Comparison of ENCODE assay signal across 8 mouse cellular contexts in the genomic region with DNA sequence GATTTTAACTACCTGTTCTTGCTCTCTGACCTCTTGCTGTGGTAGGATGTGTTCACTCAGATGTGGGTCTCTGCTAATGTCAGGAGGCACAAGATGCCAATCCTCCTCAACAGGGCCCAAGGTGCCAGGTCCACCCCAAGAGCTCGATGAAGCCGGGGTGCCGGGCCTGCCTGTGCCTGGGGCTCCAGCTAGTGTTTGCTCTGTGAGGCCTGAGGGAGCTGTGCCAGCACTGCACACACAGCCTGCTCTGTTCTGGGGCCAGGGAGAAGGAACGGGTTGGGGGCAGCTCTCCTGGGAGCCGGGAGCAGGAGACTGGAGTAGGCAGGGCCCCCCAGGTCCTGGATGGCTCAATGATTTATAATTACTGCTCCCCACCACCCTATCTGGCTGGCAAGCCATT. TPM values are rescaled to one million over a fixed set of nuclear protein-coding genes. Genes with fewer than 3 reads are reported as not detected.
A peak's percentile ranks its signal among the peaks of the same experiment; 100 is the strongest.
DNase-seq lines count a peak whose midpoint lies in the region; ATAC-seq lines count a peak whose summit lies in the region.

No protein-coding gene starts in this region.

- H3K4me1 ChIP-seq in kidney, embryonic 14.5 days (ENCODE audit: control insufficient read depth, insufficient read depth, low read length), result peaks cover 26% of the 10 kb centered on the region
- peaks cover 14% of the 10 kb centered on the region for H3K4me1 ChIP-seq in forebrain, embryonic 11.5 days (replicated peaks; ENCODE audit: control insufficient read depth, insufficient read depth, low read length)
- peaks cover 40% of the 10 kb centered on the region for H3K4me1 ChIP-seq in limb, embryonic 15.5 days
- peaks cover 15% of the 10 kb centered on the region for H3K4me1 ChIP-seq in stomach, embryonic 14.5 days (ENCODE audit: control insufficient read depth, insufficient read depth, low read length)

- H3K9me3 ChIP-seq in kidney, embryonic 14.5 days (ENCODE audit: control insufficient read depth, low read length), result no peaks in the 10 kb centered on the region
- no peaks in the 10 kb centered on the region for H3K9me3 ChIP-seq in forebrain, embryonic 11.5 days (ENCODE audit: control insufficient read depth, low read length)
- H3K9me3 ChIP-seq in limb, embryonic 15.5 days, result no peaks in the 10 kb centered on the region
- no peaks in the 10 kb centered on the region for H3K9me3 ChIP-seq in stomach, embryonic 14.5 days (ENCODE audit: control insufficient read depth, low read depth, low read length)

- H3K4me3 ChIP-seq in kidney, embryonic 14.5 days (ENCODE audit: low read length), result peak overlapping the region; percentile 76
- peak overlapping the region; percentile 55 for H3K4me3 ChIP-seq in forebrain, embryonic 11.5 days (ENCODE audit: low read depth, low read length)
- peak overlapping the region; percentile 78 for H3K4me3 ChIP-seq in limb, embryonic 15.5 days
- peak overlapping the region; percentile 67 for H3K4me3 ChIP-seq in stomach, embryonic 14.5 days (ENCODE audit: low read depth, low read length)

- ATAC-seq in kidney, embryonic 14.5 days (ENCODE audit: low FRiP score, low TSS enrichment), result no peak
- no peak for ATAC-seq in forebrain, embryonic 11.5 days (replicated peaks; ENCODE audit: low FRiP score)
- no peak for ATAC-seq in limb, embryonic 15.5 days (ENCODE audit: insufficient number of reproducible peaks, low FRiP score, low TSS enrichment, low read depth)
- no peak; the same call in 1 of the 2 replicates for ATAC-seq in stomach, embryonic 14.5 days (ENCODE audit: insufficient number of reproducible peaks, insufficient read depth, low FRiP score, low read depth)
- ATAC-seq in erythroid progenitor cell, adult 5-6 weeks (replicated peaks; ENCODE audit: low FRiP score, poor library complexity, severe bottlenecking), result no peak

- WGBS in kidney, embryonic 14.5 days, result 71% methylated on average over 5 of the region's 5 CpGs
- WGBS in forebrain, embryonic 11.5 days, result 79% methylated on average over 5 of the region's 5 CpGs
- 40% methylated on average over 5 of the region's 5 CpGs for WGBS in limb, embryonic 15.5 days
- WGBS in stomach, embryonic 14.5 days, result 47% methylated on average over 5 of the region's 5 CpGs

- DNase-seq in kidney, adult 11 months, result no peak
- peak; percentile 71 for DNase-seq in cerebellum, adult 9-10 months
- DNase-seq in forebrain, embryonic 11.5 days (ENCODE audit: low spot score), result peak; percentile 62
- DNase-seq in ovary, postnatal 14 days (ENCODE audit: low spot score), result no peak

- peak overlapping the region; percentile 63 for H3K9ac ChIP-seq in kidney, embryonic 14.5 days (ENCODE audit: low read depth, low read length)
- H3K9ac ChIP-seq in forebrain, embryonic 11.5 days (ENCODE audit: low read length), result 0 out of 2 replicates have a peak overlapping the region, but pooled peaks have one; percentile 75
- H3K9ac ChIP-seq in limb, embryonic 15.5 days, result peak overlapping the region; percentile 61
- H3K9ac ChIP-seq in stomach, embryonic 14.5 days (replicated peaks; ENCODE audit: low read depth, low read length), result peak overlapping the region; percentile 41

- peak overlapping the region; percentile 53; the same call in 1 of the 2 replicates for H3K27ac ChIP-seq in kidney, embryonic 14.5 days (ENCODE audit: low read depth, low read length)
- no peak overlapping the region for H3K27ac ChIP-seq in forebrain, embryonic 11.5 days (ENCODE audit: low read depth, low read length)
- H3K27ac ChIP-seq in limb, embryonic 15.5 days, result peak overlapping the region; percentile 90
- peak overlapping the region; percentile 81 for H3K27ac ChIP-seq in stomach, embryonic 14.5 days (ENCODE audit: low read length)

- H3K4me2 ChIP-seq in kidney, embryonic 14.5 days (replicated peaks; ENCODE audit: low read depth, low read length), result peak overlapping the region; percentile 93
- H3K4me2 ChIP-seq in forebrain, embryonic 11.5 days (ENCODE audit: low read depth, low read length, severe bottlenecking), result peak overlapping the region; percentile 97
- H3K4me2 ChIP-seq in limb, embryonic 15.5 days, result peak overlapping the region; percentile 87
- H3K4me2 ChIP-seq in stomach, embryonic 14.5 days (replicated peaks; ENCODE audit: low read depth, low read length), result peak overlapping the region; percentile 69

- H3K27me3 ChIP-seq in kidney, embryonic 14.5 days (ENCODE audit: control insufficient read depth, insufficient read depth, low read length), result peaks cover 16% of the 10 kb centered on the region
- peaks cover 7% of the 10 kb centered on the region for H3K27me3 ChIP-seq in forebrain, embryonic 11.5 days (ENCODE audit: control insufficient read depth, insufficient read depth, low read length)
- H3K27me3 ChIP-seq in limb, embryonic 15.5 days, result peaks cover 23% of the 10 kb centered on the region
- no peaks in the 10 kb centered on the region; the same call in 1 of the 2 replicates for H3K27me3 ChIP-seq in stomach, embryonic 14.5 days (ENCODE audit: control insufficient read depth, insufficient read depth, low read length)

- peaks cover 20% of the 10 kb centered on the region for H3K36me3 ChIP-seq in kidney, embryonic 14.5 days (ENCODE audit: control insufficient read depth, insufficient read depth, low read length)
- H3K36me3 ChIP-seq in forebrain, embryonic 11.5 days (ENCODE audit: control insufficient read depth, insufficient read depth, low read length), result no peaks in the 10 kb centered on the region
- H3K36me3 ChIP-seq in limb, embryonic 15.5 days, result peaks cover 26% of the 10 kb centered on the region
- H3K36me3 ChIP-seq in stomach, embryonic 14.5 days (ENCODE audit: control insufficient read depth, insufficient read depth, low read length), result peaks cover 20% of the 10 kb centered on the region

RNA-seq across cellular contexts. Expression of a gene that starts 2.3 kb away (rescaled TPM):
- 24.3 and 32.8 TPM in 2 replicates for polyA plus RNA-seq in kidney, embryonic 14.5 days (2014; fragmentation: Nextera tagmentation; extraction: Ambion mirVana)
- 28.9 and 34.8 TPM in 2 replicates for polyA plus RNA-seq in forebrain, embryonic 11.5 days (2014; fragmentation: Nextera tagmentation; extraction: Ambion mirVana)
- polyA plus RNA-seq in limb, embryonic 15.5 days (2015; fragmentation: Nextera tagmentation; extraction: Ambion mirVana), result 58.1 and 93.7 TPM in 2 replicates
- 40.9 and 44.4 TPM in 2 replicates for polyA plus RNA-seq in stomach, embryonic 14.5 days (2014; fragmentation: Nextera tagmentation; extraction: Ambion mirVana)
- total RNA-seq in erythroid progenitor cell, adult 5-6 weeks (2015; ENCODE audit: low replicate concordance), result not detected in 2 replicates
- total RNA-seq in erythroid progenitor cell, adult 5-6 weeks (2017; ENCODE audit: low replicate concordance), result not detected in 2 replicates

RNA-seq across cellular contexts. Expression of a gene that starts 6.7 kb away (rescaled TPM):
- polyA plus RNA-seq in kidney, embryonic 14.5 days (2014; fragmentation: Nextera tagmentation; extraction: Ambion mirVana), result 58.6 and 81.6 TPM in 2 replicates
- polyA plus RNA-seq in forebrain, embryonic 11.5 days (2014; fragmentation: Nextera tagmentation; extraction: Ambion mirVana), result 84.0 and 89.1 TPM in 2 replicates
- 82.9 and 83.1 TPM in 2 replicates for polyA plus RNA-seq in limb, embryonic 15.5 days (2015; fragmentation: Nextera tagmentation; extraction: Ambion mirVana)
- polyA plus RNA-seq in stomach, embryonic 14.5 days (2014; fragmentation: Nextera tagmentation; extraction: Ambion mirVana), result 65.1 and 75.7 TPM in 2 replicates
- 27.2 and 31.7 TPM in 2 replicates for total RNA-seq in erythroid progenitor cell, adult 5-6 weeks (2015; ENCODE audit: low replicate concordance)
- 19.1 and 44.0 TPM in 2 replicates for total RNA-seq in erythroid progenitor cell, adult 5-6 weeks (2017; ENCODE audit: low replicate concordance)

RNA-seq across cellular contexts. Expression of a gene that starts 21.3 kb away (rescaled TPM):
- 14.8 and 15.0 TPM in 2 replicates for polyA plus RNA-seq in kidney, embryonic 14.5 days (2014; fragmentation: Nextera tagmentation; extraction: Ambion mirVana)
- 9.9 and 10.8 TPM in 2 replicates for polyA plus RNA-seq in forebrain, embryonic 11.5 days (2014; fragmentation: Nextera tagmentation; extraction: Ambion mirVana)
- 20.0 and 22.1 TPM in 2 replicates for polyA plus RNA-seq in limb, embryonic 15.5 days (2015; fragmentation: Nextera tagmentation; extraction: Ambion mirVana)
- polyA plus RNA-seq in stomach, embryonic 14.5 days (2014; fragmentation: Nextera tagmentation; extraction: Ambion mirVana), result 19.9 and 22.7 TPM in 2 replicates
- 9.0 and 9.6 TPM in 2 replicates for total RNA-seq in erythroid progenitor cell, adult 5-6 weeks (2015; ENCODE audit: low replicate concordance)
- total RNA-seq in erythroid progenitor cell, adult 5-6 weeks (2017; ENCODE audit: low replicate concordance), result 4.6 and 7.6 TPM in 2 replicates

RNA-seq across cellular contexts. Expression of a gene that starts 55.4 kb away (rescaled TPM):
- polyA plus RNA-seq in kidney, embryonic 14.5 days (2014; fragmentation: Nextera tagmentation; extraction: Ambion mirVana), result 15.5 and 25.4 TPM in 2 replicates
- 28.7 and 36.7 TPM in 2 replicates for polyA plus RNA-seq in forebrain, embryonic 11.5 days (2014; fragmentation: Nextera tagmentation; extraction: Ambion mirVana)
- polyA plus RNA-seq in limb, embryonic 15.5 days (2015; fragmentation: Nextera tagmentation; extraction: Ambion mirVana), result 25.7 and 25.9 TPM in 2 replicates
- 26.5 and 32.3 TPM in 2 replicates for polyA plus RNA-seq in stomach, embryonic 14.5 days (2014; fragmentation: Nextera tagmentation; extraction: Ambion mirVana)
- 6.7 and 7.2 TPM in 2 replicates for total RNA-seq in erythroid progenitor cell, adult 5-6 weeks (2015; ENCODE audit: low replicate concordance)
- total RNA-seq in erythroid progenitor cell, adult 5-6 weeks (2017; ENCODE audit: low replicate concordance), result 1.7 and 5.5 TPM in 2 replicates

RNA-seq across cellular contexts. Expression of a gene that starts 55.4 kb away (rescaled TPM):
- polyA plus RNA-seq in kidney, embryonic 14.5 days (2014; fragmentation: Nextera tagmentation; extraction: Ambion mirVana), result 1.2 and 1.7 TPM in 2 replicates
- polyA plus RNA-seq in forebrain, embryonic 11.5 days (2014; fragmentation: Nextera tagmentation; extraction: Ambion mirVana), result 1.6 and 2.0 TPM in 2 replicates
- 2.2 and 2.4 TPM in 2 replicates for polyA plus RNA-seq in limb, embryonic 15.5 days (2015; fragmentation: Nextera tagmentation; extraction: Ambion mirVana)
- 0.36 and 1.4 TPM in 2 replicates for polyA plus RNA-seq in stomach, embryonic 14.5 days (2014; fragmentation: Nextera tagmentation; extraction: Ambion mirVana)
- total RNA-seq in erythroid progenitor cell, adult 5-6 weeks (2015; ENCODE audit: low replicate concordance), result 2.5 and 4.6 TPM in 2 replicates
- 1.4 TPM in 1 of 2 replicates, not detected in the other for total RNA-seq in erythroid progenitor cell, adult 5-6 weeks (2017; ENCODE audit: low replicate concordance)

Comparison
In these comparisons a context has a peak if more than half of its experiments do, and no peak if none do; other contexts are left out.
1. DNase-seq: peak in cerebellum, adult 9-10 months (single experiment) and forebrain, embryonic 11.5 days (single experiment); none in kidney, adult 11 months (single experiment) and ovary, postnatal 14 days (single experiment).
2. Peak in every context shown above with its lines, with median percentiles within 50 percentile points of each other: H3K4me2 ChIP-seq, H3K4me3 ChIP-seq and H3K9ac ChIP-seq.